Mouse (Mus musculus) lung, postnatal 0 days (tissue): ENCODE results near the gene Mcmbp.

Experiments used
- CTCF ChIP-seq: IDR thresholded peaks from 2 replicates; pipeline ENCODE4 v1.5.1; 2016; ENCODE audit warnings: antibody characterized with exemption, mild to moderate bottlenecking
- EP300 ChIP-seq: IDR thresholded peaks from 2 replicates; pipeline ENCODE4 v1.6.1; 2016; ENCODE audit warnings: antibody characterized with exemption, mild to moderate bottlenecking, control low read depth

DNA sequence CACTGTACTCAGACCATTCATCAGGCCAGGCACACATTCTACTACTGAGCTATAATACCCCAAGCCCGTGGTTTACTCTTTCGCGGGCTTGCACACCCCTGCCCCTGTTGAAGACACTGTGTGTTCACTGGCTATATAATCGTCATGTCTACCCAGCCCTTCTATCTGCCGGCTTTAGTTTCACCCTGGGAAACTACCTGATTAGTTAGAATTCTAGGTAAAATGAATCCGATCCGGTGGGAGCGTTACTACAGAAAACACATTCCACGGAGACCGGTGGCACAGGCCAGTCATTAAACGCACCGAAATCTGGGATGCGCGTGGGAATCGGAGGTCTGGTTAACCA, 1.2 kb downstream of the Mcmbp start:
- TF ChIP-seq CTCF (no peak), EP300 (no peak)
